Mouse (Mus musculus) brain, embryonic 14.5 days (tissue): ENCODE measurements around the gene 4833427G06Rik.

Experiments
- CTCF ChIP-seq: fragments of 200-500 bp; IDR thresholded peaks from 2 replicates; pipeline ENCODE4 v1.5.1; 2012; ENCODE audit warnings: inconsistent platforms, mild to moderate bottlenecking, moderate library complexity, borderline replicate concordance; ENCODE audit not compliant: insufficient read depth, insufficient read length; ENCODE audit errors: extremely low read depth
- POLR2A ChIP-seq: fragments of 200-500 bp; IDR thresholded peaks from 2 replicates; pipeline ENCODE4 v1.6.1; 2012; ENCODE audit warnings: mild to moderate bottlenecking, inconsistent platforms, borderline replicate concordance; ENCODE audit not compliant: poor library complexity, insufficient read depth, insufficient read length, severe bottlenecking; ENCODE audit errors: extremely low read depth

DNA sequence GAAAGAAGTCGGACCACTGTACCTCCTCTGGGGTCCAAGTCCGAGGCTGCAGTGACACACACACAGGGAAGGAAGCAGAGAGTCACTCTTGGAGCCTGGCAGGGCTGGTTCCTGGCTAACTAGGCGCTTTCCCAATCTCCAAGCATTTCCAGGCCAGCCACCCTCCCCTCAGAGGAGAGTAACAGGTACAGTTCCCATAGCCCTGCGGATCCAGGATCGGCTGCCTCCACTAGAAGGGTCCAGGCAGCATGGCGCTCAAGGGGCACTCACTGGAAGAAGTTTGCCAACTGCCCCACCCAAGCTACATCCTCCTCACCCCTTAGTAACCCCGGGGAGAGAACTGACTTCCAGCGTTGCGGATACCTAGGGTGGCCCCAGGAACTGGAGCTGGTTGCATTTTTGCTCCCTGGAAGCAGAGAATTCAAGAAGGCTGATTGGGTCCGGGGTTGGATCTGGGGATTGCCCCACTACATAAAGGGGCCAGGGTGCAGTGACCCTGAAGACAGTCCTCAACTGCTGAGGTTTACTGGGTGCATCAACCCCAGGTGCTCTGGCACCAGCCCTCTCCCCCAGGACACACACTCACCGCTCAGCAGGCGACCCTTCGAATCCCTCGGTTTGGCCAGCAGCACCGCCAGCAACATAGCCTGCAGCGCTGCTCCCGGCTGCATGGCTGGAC, 25.4 kb downstream of the 4833427G06Rik start:
- no peak for TF ChIP-seq CTCF
- no peak for TF ChIP-seq POLR2A
